21 mouse cellular contexts compared by ENCODE assay signal in genomic region chr8:70920049-70920922, GRCm38 (mm10). TPM values are rescaled to one million over a fixed set of nuclear protein-coding genes. Genes with fewer than 3 reads are reported as not detected.
A peak's percentile ranks its signal among the peaks of the same experiment; 100 is the strongest.
DNase-seq lines count a peak whose midpoint lies in the region; ATAC-seq and TF ChIP-seq lines count a peak whose summit lies in the region.
"Had no signal": no experiment of that assay in that cellular context is flagged by ENCODE, and none has a peak within 500 bp of the region (broad histone marks: within the 10 kb centered on the region; RNA-seq: fewer than 3 reads in every experiment).

No protein-coding gene starts in this region.

- no peak for TF ChIP-seq POLR2A in lung, adult 2 months (IDR thresholded peaks at IDR 0.05; ENCODE audit: borderline replicate concordance, extremely low read depth, low read depth, low read length)
- no peak for TF ChIP-seq POLR2A in CH12.LX (IDR thresholded peaks at IDR 0.05; ENCODE audit: low read depth, low read length)

- peaks cover 33% of the 10 kb centered on the region for H3K36me3 ChIP-seq in intestine, postnatal 0 days (ENCODE audit: control insufficient read depth, insufficient read depth)
- peaks cover 15% of the 10 kb centered on the region for H3K36me3 ChIP-seq in intestine, embryonic 16.5 days (ENCODE audit: control insufficient read depth, insufficient read depth, low read length)
- H3K36me3 ChIP-seq in CH12.LX (replicated peaks in 1 of 2; ENCODE audit: control insufficient read depth in 1 of 2, insufficient read depth in 1 of 2, low read length in 1 of 2): peaks cover 34 to 61% of the 10 kb centered on the region in 2 experiments
- peaks cover 39% of the 10 kb centered on the region for H3K36me3 ChIP-seq in hindbrain, postnatal 0 days (ENCODE audit: insufficient read depth, low read length)

- no peaks in the 10 kb centered on the region for H3K79me2 ChIP-seq in CH12.LX (replicated peaks; ENCODE audit: control insufficient read depth, extremely low read depth, insufficient read depth, poor library complexity, severe bottlenecking)

- no peaks in the 10 kb centered on the region for H3K27me3 ChIP-seq in intestine, postnatal 0 days (replicated peaks; ENCODE audit: control insufficient read depth, insufficient read depth, low read length)
- no peaks in the 10 kb centered on the region for H3K27me3 ChIP-seq in intestine, embryonic 16.5 days (replicated peaks; ENCODE audit: control insufficient read depth, insufficient read depth, low read length)
- H3K27me3 ChIP-seq in CH12.LX (replicated peaks): no peaks in the 10 kb centered on the region
- H3K27me3 ChIP-seq in hindbrain, postnatal 0 days (ENCODE audit: insufficient read depth, low read length): no peaks in the 10 kb centered on the region
- H3K27me3 ChIP-seq: forebrain, embryonic 12.5 days; hindbrain, embryonic 12.5 days; limb, embryonic 13.5 days; midbrain, embryonic 12.5 days; neural tube, embryonic 12.5 days had no signal

- no peak overlapping the region for H3K4me2 ChIP-seq in intestine, postnatal 0 days (replicated peaks; ENCODE audit: low read depth)
- no peak overlapping the region for H3K4me2 ChIP-seq in intestine, embryonic 16.5 days (ENCODE audit: low read depth, low read length)
- no peak overlapping the region for H3K4me2 ChIP-seq in CH12.LX (ENCODE audit: insufficient read depth, low read depth, poor library complexity, severe bottlenecking)
- H3K4me2 ChIP-seq in hindbrain, postnatal 0 days (ENCODE audit: low read depth, low read length): no peak overlapping the region
- H3K4me2 ChIP-seq: forebrain, embryonic 12.5 days; heart, embryonic 11.5 days; hindbrain, embryonic 12.5 days; limb, embryonic 13.5 days; midbrain, embryonic 12.5 days; neural tube, embryonic 12.5 days had no signal

- ATAC-seq in intestine, postnatal 0 days: no peak
- no peak for ATAC-seq in intestine, embryonic 16.5 days
- ATAC-seq in hindbrain, postnatal 0 days: no peak
- ATAC-seq: inflammation-experienced regulatory T-cells, adult 6 months had no signal

- DNase-seq in heart, adult 11 months: peak; percentile 81
- DNase-seq in heart, adult 18-20 months: no peak
- DNase-seq in lung, postnatal 10 days: peak; percentile 27
- DNase-seq in lung, adult 2 months: no peak
- no peak for DNase-seq in CH12.LX (ENCODE audit: extremely low read depth)
- DNase-seq in hindbrain, postnatal 0 days (ENCODE audit: low spot score): no peak
- DNase-seq: cerebellum, adult 2 months; kidney, adult 9 months; right cerebral cortex, postnatal 4 days; thymus, postnatal 14 days had no signal

- H3K9ac ChIP-seq in intestine, postnatal 0 days (ENCODE audit: low read depth, low read length): no peak overlapping the region
- H3K9ac ChIP-seq in intestine, embryonic 16.5 days (ENCODE audit: low read depth, low read length): no peak overlapping the region
- H3K9ac ChIP-seq in CH12.LX (ENCODE audit: insufficient read depth, low read depth): no peak overlapping the region
- H3K9ac ChIP-seq in hindbrain, postnatal 0 days (replicated peaks; ENCODE audit: low read length): no peak overlapping the region
- H3K9ac ChIP-seq: forebrain, embryonic 12.5 days; hindbrain, embryonic 12.5 days; limb, embryonic 13.5 days; liver, embryonic 14.5 days; midbrain, embryonic 12.5 days; neural tube, embryonic 12.5 days had no signal

- no peaks in the 10 kb centered on the region for H3K4me1 ChIP-seq in intestine, postnatal 0 days (replicated peaks; ENCODE audit: control insufficient read depth, insufficient read depth, low read length)
- H3K4me1 ChIP-seq in intestine, embryonic 16.5 days (ENCODE audit: control insufficient read depth, insufficient read depth, low read length): no peaks in the 10 kb centered on the region
- no peaks in the 10 kb centered on the region for H3K4me1 ChIP-seq in lung, adult 2 months (ENCODE audit: control insufficient read depth, insufficient read depth, low read length)
- no peaks in the 10 kb centered on the region for H3K4me1 ChIP-seq in CH12.LX (ENCODE audit: control insufficient read depth in 1 of 2, insufficient read depth in 2 of 2)
- no peaks in the 10 kb centered on the region for H3K4me1 ChIP-seq in hindbrain, postnatal 0 days (ENCODE audit: insufficient read depth, low read length)
- H3K4me1 ChIP-seq: forebrain, embryonic 12.5 days; hindbrain, embryonic 12.5 days; limb, embryonic 13.5 days; midbrain, embryonic 12.5 days; neural tube, embryonic 12.5 days had no signal

- H3K4me3 ChIP-seq in intestine, postnatal 0 days (ENCODE audit: low read depth, low read length): no peak overlapping the region
- H3K4me3 ChIP-seq in intestine, embryonic 16.5 days (ENCODE audit: low read length): no peak overlapping the region
- no peak overlapping the region for H3K4me3 ChIP-seq in lung, adult 2 months (replicated peaks; ENCODE audit: extremely low read depth, low read depth, low read length)
- H3K4me3 ChIP-seq in CH12.LX (replicated peaks in 1 of 3; ENCODE audit: low read depth in 2 of 3, low read length in 2 of 3, poor library complexity in 1 of 3): no peak overlapping the region
- H3K4me3 ChIP-seq in hindbrain, postnatal 0 days (ENCODE audit: low read length): no peak overlapping the region
- H3K4me3 ChIP-seq: forebrain, embryonic 12.5 days; hindbrain, embryonic 12.5 days; limb, embryonic 13.5 days; midbrain, embryonic 12.5 days; neural tube, embryonic 12.5 days had no signal

- no peaks in the 10 kb centered on the region for H3K9me3 ChIP-seq in intestine, postnatal 0 days (ENCODE audit: control insufficient read depth)
- no peaks in the 10 kb centered on the region for H3K9me3 ChIP-seq in intestine, embryonic 16.5 days (ENCODE audit: control insufficient read depth, low read length)
- H3K9me3 ChIP-seq in CH12.LX (replicated peaks; ENCODE audit: low read length): no peaks in the 10 kb centered on the region
- H3K9me3 ChIP-seq in hindbrain, postnatal 0 days (ENCODE audit: low read length): no peaks in the 10 kb centered on the region
- H3K9me3 ChIP-seq: forebrain, embryonic 12.5 days; hindbrain, embryonic 12.5 days; limb, embryonic 13.5 days; midbrain, embryonic 12.5 days; neural tube, embryonic 12.5 days had no signal

- TF ChIP-seq CTCF in intestine, postnatal 0 days (IDR thresholded peaks at IDR 0.05; ENCODE audit: low read depth): 0 out of 2 replicates have a peak, but pooled peaks have one; percentile 14
- TF ChIP-seq CTCF in lung, adult 2 months (IDR thresholded peaks at IDR 0.05; ENCODE audit: insufficient read depth, low read length): no peak
- TF ChIP-seq CTCF in CH12.LX (conservative IDR thresholded peaks at IDR 0.05 in 1 of 2, IDR thresholded peaks at IDR 0.05 in 1 of 2; ENCODE audit: low read depth in 2 of 2, low read length in 2 of 2): peak in 1 of 2 experiments; percentile 29; a peak in 2 of 4 replicates
- no peak for TF ChIP-seq CTCF in hindbrain, postnatal 0 days (IDR thresholded peaks at IDR 0.05; ENCODE audit: low read depth)

- in situ Hi-C loops in CH12.LX (cut with MboI; ENCODE audit: low pct_ligation_motif_present, low pct_unique_long_range_greater_than_20kb, low sequenced_read_pairs): no loop called here

- no peak overlapping the region for H3K27ac ChIP-seq in intestine, postnatal 0 days (ENCODE audit: low read depth, low read length)
- no peak overlapping the region for H3K27ac ChIP-seq in intestine, embryonic 16.5 days (ENCODE audit: low read length)
- H3K27ac ChIP-seq in CH12.LX (ENCODE audit: insufficient read depth, low read depth): no peak overlapping the region
- H3K27ac ChIP-seq in hindbrain, postnatal 0 days: no peak overlapping the region
- H3K27ac ChIP-seq: forebrain, embryonic 12.5 days; hindbrain, embryonic 12.5 days; limb, embryonic 13.5 days; liver, embryonic 14.5 days; midbrain, embryonic 12.5 days; neural tube, embryonic 12.5 days had no signal

- dilution Hi-C loops in CH12.LX (cut with MboI; ENCODE audit: extremely low pct_ligation_motif_present, extremely low pct_unique_long_range_greater_than_20kb, low sequenced_read_pairs): no loop called here

- no peak for TF ChIP-seq EP300 in CH12.LX (IDR thresholded peaks at IDR 0.05; ENCODE audit: low read length)

- 87% methylated on average over 9 of the region's 9 CpGs for WGBS in intestine, postnatal 0 days
- 80% methylated on average over 9 of the region's 9 CpGs for WGBS in intestine, embryonic 16.5 days
- 74% methylated on average over 9 of the region's 9 CpGs for WGBS in lung, adult 2 months
- WGBS in hindbrain, postnatal 0 days: 87% methylated on average over 9 of the region's 9 CpGs

- TF ChIP-seq RAD21 in CH12.LX (IDR thresholded peaks at IDR 0.05; ENCODE audit: low read depth, low read length): no peak

RNA-seq across cellular contexts. Expression of gene Map1s, which starts 14.6 kb away (rescaled TPM):
- 10 to 100 TPM; 18.9 to 19.8 TPM for total RNA-seq in heart, adult 18-20 months (2021)
- polyA plus RNA-seq in intestine, postnatal 0 days (2015; fragmentation: Nextera tagmentation; extraction: Ambion mirVana): 13.8 and 14.7 TPM in 2 replicates
- 32.6 and 34.3 TPM in 2 replicates for polyA plus RNA-seq in intestine, embryonic 16.5 days (2015; fragmentation: Nextera tagmentation; extraction: Ambion mirVana)
- 58.4 and 68.0 TPM in 2 replicates for polyA plus RNA-seq in lung, adult 2 months (2012; rRNA removed)
- total RNA-seq in CH12.LX (2012; rRNA removed) (51.4 and 53.6 TPM in 2 replicates), CH12.LX (2014; rRNA removed) (9.2 and 9.5 TPM in 2 replicates)
- 30.9 and 31.1 TPM in 2 replicates for polyA plus RNA-seq in CH12.LX (2012; ENCODE audit: insufficient read length, low read depth)
- total RNA-seq in hindbrain, postnatal 0 days (2014; rRNA removed): 98.1 and 98.6 TPM in 2 replicates
- 52.3 and 54.4 TPM in 2 replicates for polyA plus RNA-seq in hindbrain, postnatal 0 days (2015; fragmentation: Nextera tagmentation; extraction: Ambion mirVana)

RNA-seq across cellular contexts. Expression of gene Rpl18a, which starts 23.1 kb away (rescaled TPM):
- 1,000 to 10,000 TPM; 1,029 to 1,075 TPM for total RNA-seq in heart, adult 18-20 months (2021)
- 2,933 and 2,947 TPM in 2 replicates for polyA plus RNA-seq in intestine, postnatal 0 days (2015; fragmentation: Nextera tagmentation; extraction: Ambion mirVana)
- polyA plus RNA-seq in intestine, embryonic 16.5 days (2015; fragmentation: Nextera tagmentation; extraction: Ambion mirVana): 4,291 and 4,407 TPM in 2 replicates
- polyA plus RNA-seq in lung, adult 2 months (2012; rRNA removed): 3,384 and 4,193 TPM in 2 replicates
- total RNA-seq in CH12.LX (2012; rRNA removed): 4,693 and 5,917 TPM in 2 replicates
- 1,807 and 2,035 TPM in 2 replicates for total RNA-seq in CH12.LX (2014; rRNA removed)
- 3,837 and 4,364 TPM in 2 replicates for polyA plus RNA-seq in CH12.LX (2012; ENCODE audit: insufficient read length, low read depth)
- 1,411 and 1,940 TPM in 2 replicates for total RNA-seq in hindbrain, postnatal 0 days (2014; rRNA removed)
- polyA plus RNA-seq in hindbrain, postnatal 0 days (2015; fragmentation: Nextera tagmentation; extraction: Ambion mirVana): 2,686 and 2,710 TPM in 2 replicates

RNA-seq across cellular contexts. Expression of gene Slc5a5, which starts 27.7 kb away (rescaled TPM):
- not detected for total RNA-seq in heart, adult 18-20 months (2021)
- polyA plus RNA-seq in intestine, postnatal 0 days (2015; fragmentation: Nextera tagmentation; extraction: Ambion mirVana): 0.20 and 0.52 TPM in 2 replicates
- 0.31 and 0.32 TPM in 2 replicates for polyA plus RNA-seq in intestine, embryonic 16.5 days (2015; fragmentation: Nextera tagmentation; extraction: Ambion mirVana)
- 0.71 and 1.3 TPM in 2 replicates for polyA plus RNA-seq in lung, adult 2 months (2012; rRNA removed)
- total RNA-seq in CH12.LX (2012; rRNA removed) (0.04 and 0.21 TPM in 2 replicates), CH12.LX (2014; rRNA removed) (0.16 TPM in 1 of 2 replicates, not detected in the other)
- 0.26 and 0.41 TPM in 2 replicates for polyA plus RNA-seq in CH12.LX (2012; ENCODE audit: insufficient read length, low read depth)
- 2.5 and 2.8 TPM in 2 replicates for total RNA-seq in hindbrain, postnatal 0 days (2014; rRNA removed)
- 4.2 and 4.3 TPM in 2 replicates for polyA plus RNA-seq in hindbrain, postnatal 0 days (2015; fragmentation: Nextera tagmentation; extraction: Ambion mirVana)
- total RNA-seq: gastrocnemius, adult 8-10 months had no signal
- polyA plus RNA-seq: inflammation-experienced regulatory T-cells, adult 6 months had no signal

RNA-seq across cellular contexts. Expression of gene Ccdc124, which starts 46.6 kb away (rescaled TPM):
- 10 to 100 TPM; 42.4 to 46.2 TPM for total RNA-seq in heart, adult 18-20 months (2021)
- 61.7 and 64.3 TPM in 2 replicates for polyA plus RNA-seq in intestine, postnatal 0 days (2015; fragmentation: Nextera tagmentation; extraction: Ambion mirVana)
- 79.3 and 90.1 TPM in 2 replicates for polyA plus RNA-seq in intestine, embryonic 16.5 days (2015; fragmentation: Nextera tagmentation; extraction: Ambion mirVana)
- polyA plus RNA-seq in lung, adult 2 months (2012; rRNA removed): 43.8 and 48.0 TPM in 2 replicates
- total RNA-seq in CH12.LX (2012; rRNA removed): 58.7 and 62.9 TPM in 2 replicates
- total RNA-seq in CH12.LX (2014; rRNA removed): 29.2 and 36.2 TPM in 2 replicates
- polyA plus RNA-seq in CH12.LX (2012; ENCODE audit: insufficient read length, low read depth): 82.0 and 113 TPM in 2 replicates
- total RNA-seq in hindbrain, postnatal 0 days (2014; rRNA removed): 36.0 and 45.1 TPM in 2 replicates
- polyA plus RNA-seq in hindbrain, postnatal 0 days (2015; fragmentation: Nextera tagmentation; extraction: Ambion mirVana): 145 and 154 TPM in 2 replicates

RNA-seq across cellular contexts. Expression of gene Kcnn1, which starts 57.2 kb away (rescaled TPM):
- 10 to 100 TPM; 13.7 to 14.4 TPM for total RNA-seq in heart, adult 18-20 months (2021)
- polyA plus RNA-seq in intestine, postnatal 0 days (2015; fragmentation: Nextera tagmentation; extraction: Ambion mirVana): 0.17 and 0.30 TPM in 2 replicates
- polyA plus RNA-seq in intestine, embryonic 16.5 days (2015; fragmentation: Nextera tagmentation; extraction: Ambion mirVana): 1.0 and 1.2 TPM in 2 replicates
- polyA plus RNA-seq in lung, adult 2 months (2012; rRNA removed): 3.4 and 5.0 TPM in 2 replicates
- 0.13 and 0.21 TPM in 2 replicates for total RNA-seq in CH12.LX (2012; rRNA removed)
- not detected in 2 replicates for total RNA-seq in CH12.LX (2014; rRNA removed)
- polyA plus RNA-seq in CH12.LX (2012; ENCODE audit: insufficient read length, low read depth): not detected in 2 replicates
- 29.8 and 33.6 TPM in 2 replicates for total RNA-seq in hindbrain, postnatal 0 days (2014; rRNA removed)
- 7.8 and 10.8 TPM in 2 replicates for polyA plus RNA-seq in hindbrain, postnatal 0 days (2015; fragmentation: Nextera tagmentation; extraction: Ambion mirVana)
- polyA plus RNA-seq: inflammation-experienced regulatory T-cells, adult 6 months had no signal

Comparison
In these comparisons a context has a peak if more than half of its experiments do, and no peak if none do; other contexts are left out.
1. DNase-seq: peak in heart, adult 11 months (single experiment) and lung, postnatal 10 days (single experiment); none in heart, adult 18-20 months (0 of 2), lung, adult 2 months (single experiment), CH12.LX (single experiment) and hindbrain, postnatal 0 days (single experiment).